Mouse (Mus musculus) heart, postnatal 10 days (tissue): ENCODE measurements around the gene Mansc1. TPM values are rescaled to one million over a fixed set of nuclear protein-coding genes. Genes with fewer than 3 reads are reported as not detected.

Experiments used
- DNase-seq, 2 experiments: peaks; one replicate each; pipeline ENCODE4 v3.0.0; 2021
- intact Hi-C: fragments of 180-260 bp; cut with DNase I; formaldehyde crosslinking; loops from one replicate; pipeline ENCODE4 v1.15.1; 2025
- total RNA-seq, 2 experiments: library from RNA; stranded (reverse); gene quantifications; 2 replicates each; pipeline ENCODE4 v1.2.3; 2021

Gene Mansc1
- total RNA-seq, 2 experiments from 2014 or later = 7.0 to 9.8 TPM

DNA sequence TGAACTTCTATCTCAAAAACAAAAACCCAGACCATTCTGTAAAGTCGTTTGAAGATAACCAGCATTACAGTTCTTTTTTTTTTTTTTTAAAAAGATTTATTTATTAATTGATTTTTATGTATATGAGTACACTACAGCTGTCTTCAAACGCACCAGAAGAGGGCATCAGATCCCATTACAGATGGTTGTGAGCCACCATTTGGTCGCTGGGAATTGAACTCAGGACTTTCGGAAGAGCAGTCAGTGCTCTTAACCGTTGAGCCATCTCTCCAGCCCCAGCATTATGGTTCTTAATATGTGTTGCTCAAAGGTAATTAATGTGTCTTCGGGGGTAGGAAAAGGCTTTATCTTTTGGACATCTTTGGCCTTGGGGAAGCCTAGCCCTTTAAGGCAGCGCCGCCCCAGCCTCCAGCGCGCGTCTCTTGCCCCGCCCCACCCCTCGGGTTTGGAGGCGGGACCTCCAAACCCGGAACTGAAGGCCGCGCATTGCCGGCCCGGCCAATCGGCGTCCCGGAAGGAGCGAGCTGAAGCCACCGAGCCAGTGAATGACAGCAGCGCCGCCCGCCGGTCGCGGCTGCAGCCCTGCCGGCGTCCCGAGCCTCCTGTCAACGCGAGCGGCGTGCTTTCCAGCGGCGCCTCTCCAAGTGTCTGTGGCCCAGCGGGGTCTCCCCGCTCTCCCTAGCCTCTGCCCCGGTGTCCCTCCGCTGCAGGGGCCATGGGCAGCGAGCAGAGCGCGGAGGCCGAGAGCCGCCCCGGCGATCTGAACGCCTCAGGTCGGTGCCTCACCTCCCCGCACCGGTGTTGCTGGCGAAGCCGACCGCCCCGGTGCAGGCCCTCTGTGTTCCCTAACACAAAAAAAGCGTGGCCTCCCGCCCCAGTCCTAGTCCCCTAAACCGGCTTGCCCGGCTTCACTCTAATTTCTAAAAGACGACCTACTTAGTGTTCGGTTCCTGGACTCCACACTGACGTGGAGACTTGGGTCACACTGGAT lies 8.5 kb upstream of the Mansc1 start:
- peak; percentile 95 for DNase-seq
- intact Hi-C loops = loop anchor here (2.0 kb wide), 2 partner anchors 26 to 74 kb away; partner anchors contain the start of gene Lrp6

DNA sequence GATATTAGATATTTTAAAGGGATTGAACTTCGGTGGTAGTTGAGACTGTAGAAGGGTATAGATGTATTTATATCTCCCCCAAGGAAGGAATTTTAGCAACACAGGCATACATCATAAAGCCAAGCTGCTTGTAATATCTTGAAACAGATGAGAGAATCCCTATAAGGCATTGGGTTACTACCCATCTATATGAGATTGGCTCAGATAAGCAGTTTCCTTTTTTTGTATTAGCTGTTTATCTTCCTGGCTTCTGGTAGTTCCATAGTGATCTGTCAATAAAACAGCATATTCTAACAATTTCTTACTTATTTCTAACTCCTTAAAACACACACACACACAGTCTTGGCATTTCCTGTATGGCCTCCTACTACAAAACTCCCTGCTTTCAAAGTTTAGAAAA lies 7.6 kb upstream of the Mansc1 start:
- intact Hi-C loops = loop anchor here (2.0 kb wide), 2 partner anchors 25 to 73 kb away; partner anchors contain the start of gene Lrp6
- DNase-seq = no peak

DNA sequence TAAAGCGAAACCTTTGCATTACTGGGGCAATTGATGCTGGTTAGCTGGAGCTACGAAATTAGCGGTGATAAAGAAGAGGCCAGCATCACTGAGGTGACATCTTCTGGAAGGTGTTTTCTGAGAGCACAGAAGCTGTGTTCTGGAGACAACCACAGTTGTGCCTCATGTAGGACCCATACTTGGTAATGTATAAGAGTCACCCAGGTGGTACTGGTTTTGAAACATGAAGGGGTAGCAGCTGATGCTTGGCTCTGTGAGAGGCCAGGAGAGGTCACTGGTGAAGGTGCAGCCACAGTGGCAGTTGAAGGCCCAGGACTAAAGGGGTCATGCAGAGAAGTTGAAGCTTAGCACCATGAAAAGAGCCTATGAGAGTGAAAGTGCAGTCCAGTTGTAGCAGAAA lies 6.9 kb upstream of the Mansc1 start, which contains the start of gene Borcs5:
Gene Borcs5, plus strand, starts transcription at position 301 of the 400 bp plus-strand sequence.
- intact Hi-C loops = no loop called here

DNA sequence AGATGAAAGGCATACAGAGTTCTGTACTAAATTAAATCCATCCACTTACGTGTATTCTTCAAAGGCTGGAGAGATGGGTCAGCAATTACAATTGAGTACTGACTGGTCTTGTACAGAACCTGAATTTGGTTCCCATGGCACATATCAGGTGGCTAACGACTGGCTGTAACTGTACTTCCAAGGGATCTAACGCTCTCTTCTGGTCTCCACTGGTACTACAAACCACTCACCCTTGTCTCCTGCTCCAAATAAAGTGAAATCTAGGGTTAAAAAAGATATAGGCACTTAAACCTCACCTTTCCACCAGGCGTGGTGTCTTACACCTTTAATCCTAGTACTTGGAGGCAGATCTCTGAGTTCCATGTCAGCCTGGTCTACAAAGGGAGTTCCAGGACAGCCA lies 4.2 kb upstream of the Mansc1 start:
- intact Hi-C loops = no loop called here
- no peak for DNase-seq

More for the DNA sequence above, 6.9 kb upstream of the Mansc1 start, which contains the start of gene Borcs5:
- DNase-seq = no peak

DNA sequence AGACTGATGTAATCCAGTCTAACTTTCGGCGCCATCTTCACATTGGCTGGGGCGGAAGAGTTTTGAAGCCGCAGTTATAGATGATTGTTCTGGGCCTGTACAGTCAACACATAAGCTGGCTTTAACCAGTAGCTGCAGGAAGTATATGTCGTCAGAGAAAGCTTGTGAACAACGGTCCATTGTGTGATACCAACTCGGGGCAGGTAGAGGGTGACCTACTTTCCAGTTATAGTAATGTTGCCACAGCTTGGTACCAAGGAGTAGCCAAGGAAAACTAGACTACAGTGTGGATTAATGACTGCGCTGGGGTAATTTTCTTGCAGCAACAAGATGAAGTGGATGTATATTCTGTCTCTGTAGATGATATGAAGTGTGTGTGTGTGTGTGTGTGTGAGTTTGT lies 1.3 kb upstream of the Mansc1 start:
- no peak for DNase-seq
- intact Hi-C loops = no loop called here

DNA sequence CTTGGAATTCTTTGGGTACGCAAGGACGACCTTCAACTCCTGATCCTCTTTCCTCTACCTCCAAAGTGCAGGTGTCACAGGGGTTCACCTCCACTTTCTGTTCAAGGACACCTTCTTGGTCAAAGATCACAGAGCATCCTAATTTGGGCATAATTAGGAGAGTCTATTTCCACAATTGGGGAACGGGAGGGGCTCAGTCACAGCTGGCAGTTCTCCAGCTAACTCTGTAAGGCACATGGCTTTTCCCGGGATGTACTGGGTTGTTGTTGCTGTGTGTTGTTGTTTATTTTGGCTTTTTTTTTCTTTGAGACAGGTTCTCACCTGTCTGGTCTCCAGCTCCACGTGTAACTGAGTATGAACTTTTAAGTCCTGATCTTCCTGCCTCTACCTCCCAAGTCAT lies 468 bp upstream of the Mansc1 start:
- DNase-seq = peak in 1 of 2 experiments; percentile 25
- intact Hi-C loops = no loop called here

DNA sequence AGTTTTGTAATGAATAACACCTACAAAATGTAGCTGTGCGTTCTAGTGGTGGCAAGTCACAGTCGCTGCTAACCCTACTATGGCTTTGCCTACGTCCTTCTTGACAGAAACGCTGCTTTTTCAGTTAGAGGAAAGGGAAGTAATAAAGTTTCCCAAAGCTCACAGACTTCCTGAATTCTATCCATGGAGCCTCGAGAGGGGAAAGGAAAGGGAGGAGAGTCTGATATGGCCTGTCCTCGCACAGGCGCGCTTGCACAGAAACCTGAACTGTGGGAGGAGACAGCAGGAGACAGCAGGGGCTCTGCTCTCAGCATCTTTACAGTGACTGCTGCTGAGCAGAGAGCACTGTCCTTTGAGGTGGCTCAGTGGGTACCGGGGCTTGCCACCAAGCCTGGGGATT lies 1.8 kb downstream of the Mansc1 start:
- peak in 1 of 2 experiments; percentile 20 for DNase-seq
- intact Hi-C loops = no loop called here

DNA sequence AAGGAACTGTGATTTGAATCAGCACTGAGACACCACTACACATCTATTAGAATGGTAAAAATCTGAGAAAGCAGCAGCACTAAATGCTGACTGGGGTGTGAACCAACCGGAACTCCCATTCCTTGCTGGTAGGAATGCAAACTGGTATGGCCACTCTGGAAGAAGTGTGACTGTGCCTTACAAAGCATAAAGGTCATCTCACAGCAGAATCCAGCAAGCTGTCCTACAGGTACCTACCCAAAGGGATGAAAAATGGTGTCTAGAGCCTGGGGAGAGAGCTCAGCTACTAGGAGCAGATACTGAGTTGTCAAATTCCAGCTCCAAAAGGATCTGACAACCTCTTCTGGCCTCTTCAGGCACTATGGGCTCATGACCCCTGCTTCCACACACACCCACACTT lies 5.7 kb downstream of the Mansc1 start:
- intact Hi-C loops = loop anchor here (10.0 kb wide), 1 partner anchor 662 kb away; no protein-coding TSS in a partner anchor
- no peak for DNase-seq

DNA sequence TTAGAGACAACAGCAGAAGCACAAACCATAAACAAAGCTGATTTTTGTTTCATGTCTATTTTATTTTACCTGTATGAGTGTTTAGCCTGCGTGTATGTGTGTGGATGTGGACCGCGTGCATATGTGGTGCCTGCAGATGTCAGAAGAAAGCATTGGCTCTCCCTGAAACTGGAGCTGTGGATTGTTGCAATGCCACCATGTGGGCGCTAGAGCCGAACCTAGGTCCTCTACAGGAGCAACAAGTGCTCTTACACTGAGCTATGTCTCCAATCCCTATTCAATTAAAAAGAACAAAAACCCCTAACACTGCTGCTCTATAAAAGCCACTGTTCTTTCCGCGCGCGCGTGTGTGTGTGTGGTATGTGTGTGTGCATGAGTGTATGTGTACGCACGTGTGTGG lies 6.9 kb downstream of the Mansc1 start:
- DNase-seq = no peak
- intact Hi-C loops = loop anchor here (10.0 kb wide), 1 partner anchor 661 kb away; no protein-coding TSS in a partner anchor

DNA sequence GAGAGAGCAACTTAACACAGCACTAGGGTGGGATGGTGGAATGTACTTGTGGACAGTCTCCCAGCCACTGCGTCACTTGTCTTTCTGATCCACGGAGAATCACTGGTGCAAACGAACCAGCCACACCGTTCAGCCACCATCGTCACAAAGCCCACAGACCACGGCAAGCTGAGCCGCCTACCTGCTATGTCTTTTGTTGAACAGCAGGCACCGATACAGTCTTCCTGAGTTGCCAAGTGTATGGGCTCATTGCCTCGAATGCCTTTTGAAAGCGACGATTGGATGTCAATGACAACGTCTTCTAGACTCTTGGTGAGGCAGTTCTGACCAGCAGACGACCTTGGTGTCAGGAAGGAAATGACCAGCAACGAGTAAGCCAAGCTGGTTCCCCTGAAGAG lies 10.7 kb downstream of the Mansc1 start:
- no peak for DNase-seq
- intact Hi-C loops = loop anchor here (10.0 kb wide), 1 partner anchor 657 kb away; no protein-coding TSS in a partner anchor

DNA sequence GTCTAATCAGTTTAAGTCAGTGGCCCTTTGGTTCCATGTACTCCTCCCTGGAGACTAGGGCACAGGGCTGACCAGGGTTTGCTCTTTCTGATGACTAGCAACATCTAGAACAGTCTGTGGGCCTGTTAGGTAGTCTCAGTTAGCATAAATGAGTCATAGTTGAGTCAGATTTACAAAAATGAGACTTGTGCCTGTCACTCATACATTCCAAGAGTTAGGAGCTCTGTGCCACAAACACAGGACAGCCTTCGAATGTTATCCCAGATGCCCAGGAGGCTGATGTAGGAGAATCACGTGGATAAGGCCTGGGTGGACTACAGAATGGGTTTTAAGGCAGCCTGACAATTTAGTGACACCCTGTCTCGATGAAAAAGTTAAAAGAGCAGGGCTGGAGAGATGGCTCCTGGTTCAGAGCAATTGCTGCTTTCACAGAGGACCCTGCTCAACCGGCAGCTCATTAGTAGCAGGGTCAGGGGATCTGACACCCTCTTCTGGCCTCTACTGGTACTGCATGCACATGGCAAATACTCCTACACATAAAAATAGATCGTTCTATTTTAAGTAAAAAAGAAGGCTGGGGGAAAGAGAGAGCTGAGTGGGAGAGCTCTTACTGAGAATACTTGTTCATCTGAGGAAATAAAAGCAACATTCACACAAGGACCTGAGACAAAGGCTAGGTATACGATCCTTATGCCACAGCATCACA lies 11.3 kb downstream of the Mansc1 start:
- DNase-seq = peak; percentile 40 to 58
- intact Hi-C loops = loop anchor here (10.0 kb wide), 1 partner anchor 656 kb away; no protein-coding TSS in a partner anchor

DNA sequence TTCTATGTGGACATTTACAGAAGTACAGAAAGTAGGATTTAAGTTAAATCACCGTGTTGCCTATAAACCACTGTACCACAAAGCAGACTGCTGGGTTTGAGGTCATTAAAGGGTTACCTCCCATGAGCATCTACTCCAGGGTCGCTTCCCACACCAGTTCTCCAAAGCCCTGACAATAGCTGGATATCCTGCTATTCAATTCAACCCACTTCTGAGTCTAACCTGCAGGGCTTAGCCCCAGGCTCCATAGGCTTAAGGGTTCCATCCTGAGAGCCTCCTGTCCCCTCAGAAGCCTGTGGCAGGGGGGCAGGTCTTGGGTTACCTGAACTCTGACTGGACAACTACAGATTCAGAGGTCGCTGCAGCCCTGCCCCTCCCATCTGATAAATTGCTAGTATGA lies 12.2 kb downstream of the Mansc1 start:
- DNase-seq = no peak
- intact Hi-C loops = loop anchor here (10.0 kb wide), 1 partner anchor 655 kb away; no protein-coding TSS in a partner anchor

DNA sequence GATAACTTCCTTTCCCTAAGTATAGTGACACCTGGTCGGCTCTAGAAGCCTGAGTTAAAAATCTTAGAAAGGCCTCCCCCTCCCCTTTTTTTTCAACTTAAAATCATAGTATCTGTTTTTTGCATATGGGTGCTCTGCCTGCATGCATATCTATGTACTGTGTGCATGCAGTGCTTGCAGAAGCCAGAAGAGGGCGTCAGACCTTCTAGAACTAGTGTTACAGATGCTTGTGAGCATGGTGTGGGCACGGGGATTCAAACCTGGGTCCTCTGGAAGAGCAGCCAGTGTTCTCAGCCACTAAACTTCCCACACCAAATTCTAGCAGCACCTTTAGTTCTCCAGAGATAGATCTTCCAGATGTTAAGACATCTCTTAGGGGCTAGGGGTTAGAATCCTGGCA lies 14.7 kb downstream of the Mansc1 start:
- intact Hi-C loops = no loop called here
- no peak for DNase-seq

DNA sequence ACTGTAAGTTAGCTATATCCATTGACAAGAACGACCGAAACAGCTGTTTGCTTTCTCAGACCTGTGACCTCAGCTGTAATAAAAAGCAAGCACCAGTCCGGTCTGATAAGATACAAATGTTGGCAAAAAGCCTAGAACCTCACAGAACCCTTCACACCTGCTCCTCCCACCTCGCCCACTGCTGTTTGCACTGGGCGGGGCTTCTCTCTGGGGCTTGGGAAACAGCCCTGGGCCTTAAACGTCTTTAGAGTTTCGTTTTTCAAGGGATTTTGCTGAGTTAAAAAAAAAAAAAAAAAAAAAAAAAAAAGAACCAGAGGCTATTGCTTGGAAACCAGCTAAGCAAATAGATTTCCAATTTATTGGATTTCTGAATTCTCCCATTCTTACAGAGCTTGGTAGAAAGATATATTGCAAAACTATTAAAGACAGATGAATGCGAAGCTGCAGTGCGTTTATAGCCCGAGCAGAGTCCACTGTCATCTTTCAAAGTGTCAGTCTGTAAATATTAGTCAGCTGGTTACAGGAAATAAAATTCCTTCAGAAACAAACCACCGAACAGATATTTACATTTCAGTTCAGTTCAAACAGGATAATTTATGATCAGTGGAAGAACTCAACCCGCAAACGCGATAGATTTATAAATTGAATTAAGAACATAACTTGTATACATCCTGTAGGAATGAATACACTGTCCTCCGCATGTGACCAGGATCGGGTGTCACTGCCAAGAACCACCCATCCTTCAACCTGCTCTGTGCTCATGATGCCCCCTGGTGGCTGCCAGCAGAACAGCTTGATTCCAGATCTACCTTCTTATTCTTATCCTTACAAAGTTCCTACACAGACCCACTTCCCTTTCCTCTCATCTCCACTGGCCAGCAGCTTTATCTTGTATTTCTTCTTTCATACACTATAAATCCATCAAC lies 17.3 kb downstream of the Mansc1 start:
- intact Hi-C loops = loop anchor here (1.0 to 2.0 kb wide), 2 partner anchors 26 to 190 kb away; no protein-coding TSS in a partner anchor
- peak; percentile 91 to 92 for DNase-seq

DNA sequence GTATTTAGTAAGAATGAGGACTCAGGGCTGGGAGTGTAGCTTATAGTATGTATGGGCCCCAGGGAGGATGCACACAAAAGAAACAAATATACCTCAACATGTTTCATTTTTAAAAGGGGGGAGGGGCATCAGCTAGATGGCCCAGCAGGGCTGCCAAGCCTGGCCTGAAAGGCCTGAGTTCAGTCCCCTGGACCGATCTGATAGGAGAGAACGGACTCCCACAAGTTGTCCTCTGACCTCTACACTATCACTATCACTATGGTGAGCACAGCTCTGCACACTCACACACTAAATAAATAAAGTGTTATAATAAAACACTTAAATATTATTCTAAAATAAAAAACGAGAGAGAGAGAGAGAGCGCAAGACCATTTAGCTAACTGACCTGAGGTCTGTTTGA lies 18.0 kb downstream of the Mansc1 start:
- intact Hi-C loops = loop anchor here (2.0 kb wide), 1 partner anchor 26 kb away; no protein-coding TSS in a partner anchor
- DNase-seq = no peak

DNA sequence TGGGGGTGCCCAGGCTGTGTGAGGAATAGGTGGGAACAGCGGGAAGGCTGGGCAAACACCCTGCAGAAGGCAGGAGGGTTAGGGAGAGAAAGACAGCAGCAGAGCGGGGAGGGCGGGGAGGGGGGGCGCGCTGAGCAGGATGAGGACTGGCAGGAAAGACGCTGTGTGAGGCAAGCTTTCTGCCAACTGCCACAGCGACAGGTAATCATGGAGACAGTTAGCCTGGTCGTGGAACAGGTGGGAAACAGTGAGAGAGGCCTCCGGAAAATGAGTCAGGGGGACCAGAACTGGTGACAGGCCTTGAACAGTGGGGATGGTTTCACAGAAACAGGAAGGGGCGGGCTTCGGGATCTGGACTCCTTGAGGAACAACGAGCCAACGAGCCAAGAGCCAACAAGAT lies 20.4 kb downstream of the Mansc1 start:
- DNase-seq = no peak
- intact Hi-C loops = no loop called here

DNA sequence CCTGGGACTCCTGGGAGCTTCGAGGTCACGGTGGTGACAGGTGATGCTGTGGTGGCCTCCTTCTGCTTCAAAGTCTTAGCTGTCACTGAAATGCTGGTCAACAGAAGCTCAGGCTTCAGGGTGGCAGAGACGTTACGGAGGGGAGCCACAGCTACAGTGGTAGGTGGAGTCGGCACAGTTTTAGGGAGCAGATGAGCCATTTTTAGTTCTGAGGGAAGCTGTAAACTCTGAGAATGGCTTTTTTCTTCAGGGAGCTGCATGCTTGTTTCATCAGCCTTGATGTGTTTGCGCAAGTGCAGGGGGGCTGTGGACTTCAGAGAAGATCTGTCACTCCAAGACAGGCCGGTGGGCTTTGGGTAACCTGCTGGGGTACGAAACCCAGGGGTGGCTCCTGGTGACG lies 21.9 kb downstream of the Mansc1 start:
- no peak for DNase-seq
- intact Hi-C loops = no loop called here

DNA sequence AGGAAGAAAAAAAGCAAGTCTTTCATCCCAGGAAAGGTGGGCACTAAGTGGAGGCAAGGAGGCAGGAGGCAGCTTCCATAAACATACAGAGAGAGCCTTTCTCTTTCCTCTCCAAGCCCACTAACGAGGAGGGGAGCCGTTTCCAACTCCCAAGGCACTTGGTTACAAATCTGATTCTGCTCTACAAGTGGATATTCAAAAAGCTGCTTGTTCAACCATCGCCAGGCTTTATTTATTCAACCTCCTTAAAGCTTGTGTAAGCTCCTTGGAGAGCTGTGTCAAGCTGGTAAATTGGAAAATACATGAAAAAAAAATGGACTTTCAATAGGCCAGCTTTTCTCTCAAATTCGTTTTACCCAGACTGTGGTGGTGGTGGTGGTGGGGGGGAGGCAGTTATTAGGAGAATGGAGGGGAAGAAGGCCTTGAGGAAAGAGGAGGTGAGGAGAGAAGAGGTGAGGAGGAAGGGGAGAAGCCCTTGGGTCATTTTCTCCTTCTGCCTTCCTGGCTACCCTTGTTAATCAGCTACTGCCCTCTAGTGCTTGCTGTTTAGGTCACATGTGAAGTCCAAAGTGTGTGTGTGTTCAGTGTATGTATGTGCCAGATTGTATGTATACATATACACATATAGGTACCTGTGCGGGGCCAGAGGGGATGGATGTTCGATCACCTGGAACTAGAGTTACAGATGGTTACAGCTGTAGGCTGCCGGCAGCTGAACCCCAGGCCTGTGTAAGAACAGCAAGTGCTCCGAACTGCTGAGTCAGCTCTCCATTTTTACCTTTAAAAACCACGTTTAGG lies 25.1 kb downstream of the Mansc1 start:
- intact Hi-C loops = loop anchor here (2.0 to 5.0 kb wide), 4 partner anchors 40 to 700 kb away; partner anchors contain the start of gene Lrp6
- DNase-seq = peak; percentile 57 to 73

DNA sequence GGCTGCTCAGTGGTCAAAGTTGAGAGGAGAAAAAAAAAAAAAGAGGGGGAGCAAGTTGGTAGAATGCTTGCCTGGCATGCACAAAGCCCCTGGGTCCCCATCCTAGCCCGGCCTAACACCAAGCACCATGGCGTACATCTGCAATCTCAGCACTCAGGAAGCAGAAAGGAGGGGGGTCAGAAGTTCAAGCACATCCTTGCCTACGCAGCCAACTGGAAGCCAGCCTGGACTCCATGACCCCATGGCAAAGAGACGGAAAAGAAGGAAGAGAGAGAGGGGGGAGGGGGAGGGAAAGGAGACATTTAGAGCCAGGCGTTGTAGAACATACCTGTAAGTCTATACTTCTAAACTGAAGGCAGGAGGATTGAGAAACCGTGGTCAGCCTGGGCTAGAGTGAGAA lies 25.7 kb downstream of the Mansc1 start:
- intact Hi-C loops = loop anchor here (2.0 to 5.0 kb wide), 4 partner anchors 40 to 699 kb away; partner anchors contain the start of gene Lrp6
- DNase-seq = no peak
